Mouse (Mus musculus) urinary bladder, adult 2 months (tissue): ENCODE measurements around the gene Map3k11. TPM values are rescaled to one million over a fixed set of nuclear protein-coding genes. Genes with fewer than 3 reads are reported as not detected.

Experiments used
- DNase-seq: peaks from one replicate; pipeline ENCODE4 v3.0.0; 2022; ENCODE audit warnings: low spot score
- polyA plus RNA-seq: library from polyadenylated mRNA; depleted of rRNA; stranded (reverse); fragments of >200 nt; gene quantifications from 2 replicates; pipeline ENCODE4 v1.2.3, GENCODE M21; 2012; rRNA removed

Gene Map3k11
- polyA plus RNA-seq, 1 experiment = 19.9 TPM

GRCm38 (mm10) chr19:5731264-5731978, 42.9 kb downstream of the Map3k11 start:
- peak; percentile 78 for DNase-seq

GRCm38 (mm10) chr19:5734325-5734724, 45.8 kb downstream of the Map3k11 start:
- DNase-seq = no peak

GRCm38 (mm10) chr19:5739446-5739845, 50.9 kb downstream of the Map3k11 start:
- no peak for DNase-seq

GRCm38 (mm10) chr19:5740320-5741317, 52.1 kb downstream of the Map3k11 start, which contains the start of gene Ltbp3:
Ltbp3 (plus strand) TSS chr19:5740904.
- DNase-seq = no peak

GRCm38 (mm10) chr19:5741641-5742240, 53.2 kb downstream of the Map3k11 start:
- DNase-seq = peak; percentile 76

GRCm38 (mm10) chr19:5742241-5742641, 53.7 kb downstream of the Map3k11 start:
- DNase-seq = no peak

GRCm38 (mm10) chr19:5743576-5743975, 55.0 kb downstream of the Map3k11 start:
- DNase-seq = no peak

GRCm38 (mm10) chr19:5745756-5746710, 57.5 kb downstream of the Map3k11 start:
- no peak for DNase-seq

GRCm38 (mm10) chr19:5746907-5747363, 58.4 kb downstream of the Map3k11 start:
- DNase-seq = no peak

GRCm38 (mm10) chr19:5749476-5749875, 60.9 kb downstream of the Map3k11 start:
- DNase-seq = no peak

- DNase-seq = no peak
These were observed 62.4 kb downstream of the Map3k11 start for GRCm38 (mm10) chr19:5750951-5751350.

- no peak for DNase-seq
These were observed 63.2 kb downstream of the Map3k11 start for GRCm38 (mm10) chr19:5751742-5752141.

Other genes starting within 250 kb of the Map3k11 start
- 0.07 TPM in 1 of 2 replicates, not detected in the other for gene Fosl1, start 241.2 kb upstream of the Map3k11 start, polyA plus RNA-seq
- 11.3 and 15.1 TPM in 2 replicates for gene Ccdc85b, start 230.8 kb upstream of the Map3k11 start, polyA plus RNA-seq
- 95.7 and 122 TPM in 2 replicates for gene Fibp, start 228.1 kb upstream of the Map3k11 start, polyA plus RNA-seq
- 2.6 and 4.0 TPM in 2 replicates for gene Ctsw, start 220.2 kb upstream of the Map3k11 start, polyA plus RNA-seq
- 77.3 and 86.8 TPM in 2 replicates for gene Efemp2, start 214.8 kb upstream of the Map3k11 start, polyA plus RNA-seq
- gene Mus81, start 200.3 kb upstream of the Map3k11 start, polyA plus RNA-seq = 23.3 and 32.8 TPM in 2 replicates
- gene Cfl1, start 198.3 kb upstream of the Map3k11 start, polyA plus RNA-seq = 669 and 714 TPM in 2 replicates
- 1.5 and 2.2 TPM in 2 replicates for gene 1700020D05Rik, start 185.0 kb upstream of the Map3k11 start, polyA plus RNA-seq
- 33.0 and 37.7 TPM in 2 replicates for gene Snx32, start 178.2 kb upstream of the Map3k11 start, polyA plus RNA-seq
- 4.7 and 5.1 TPM in 2 replicates for gene Ovol1, start 128.1 kb upstream of the Map3k11 start, polyA plus RNA-seq
- 4.8 and 7.1 TPM in 2 replicates for gene Ap5b1, start 120.7 kb upstream of the Map3k11 start, polyA plus RNA-seq
- 38.2 and 41.2 TPM in 2 replicates for gene Rnaseh2c, start 86.9 kb upstream of the Map3k11 start, polyA plus RNA-seq
- 60.1 and 67.7 TPM in 2 replicates for gene Kat5, start 78.5 kb upstream of the Map3k11 start, polyA plus RNA-seq
- 58.3 and 64.0 TPM in 2 replicates for gene Rela, start 51.3 kb upstream of the Map3k11 start, polyA plus RNA-seq
- 17.3 and 19.6 TPM in 2 replicates for gene Sipa1, start 25.0 kb upstream of the Map3k11 start, polyA plus RNA-seq
- 40.5 and 53.5 TPM in 2 replicates for gene Pcnx3, start 166 bp downstream of the Map3k11 start, polyA plus RNA-seq
- 0.13 and 0.25 TPM in 2 replicates for gene Kcnk7, start 15.6 kb downstream of the Map3k11 start, polyA plus RNA-seq
- gene Ehbp1l1, start 37.6 kb downstream of the Map3k11 start, polyA plus RNA-seq = 97.4 and 116 TPM in 2 replicates
- gene Fam89b, start 40.9 kb downstream of the Map3k11 start, polyA plus RNA-seq = 66.3 and 79.4 TPM in 2 replicates
- 132 and 164 TPM in 2 replicates for gene Ltbp3, start 52.2 kb downstream of the Map3k11 start, polyA plus RNA-seq
- 104 and 123 TPM in 2 replicates for gene Scyl1, start 82.7 kb downstream of the Map3k11 start, polyA plus RNA-seq
- gene Frmd8, start 186.5 kb downstream of the Map3k11 start, polyA plus RNA-seq = 20.7 and 21.6 TPM in 2 replicates
- 19.2 and 25.1 TPM in 2 replicates for gene Slc25a45, start 189.1 kb downstream of the Map3k11 start, polyA plus RNA-seq
- 0.69 and 0.87 TPM in 2 replicates for gene Tigd3, start 205.4 kb downstream of the Map3k11 start, polyA plus RNA-seq
- 87.5 and 102 TPM in 2 replicates for gene Dpf2, start 224.3 kb downstream of the Map3k11 start, polyA plus RNA-seq
- gene Cdc42ep2, start 236.1 kb downstream of the Map3k11 start, polyA plus RNA-seq = 22.9 and 26.2 TPM in 2 replicates